26 mouse cellular contexts compared by ENCODE assay signal in the genomic region with DNA sequence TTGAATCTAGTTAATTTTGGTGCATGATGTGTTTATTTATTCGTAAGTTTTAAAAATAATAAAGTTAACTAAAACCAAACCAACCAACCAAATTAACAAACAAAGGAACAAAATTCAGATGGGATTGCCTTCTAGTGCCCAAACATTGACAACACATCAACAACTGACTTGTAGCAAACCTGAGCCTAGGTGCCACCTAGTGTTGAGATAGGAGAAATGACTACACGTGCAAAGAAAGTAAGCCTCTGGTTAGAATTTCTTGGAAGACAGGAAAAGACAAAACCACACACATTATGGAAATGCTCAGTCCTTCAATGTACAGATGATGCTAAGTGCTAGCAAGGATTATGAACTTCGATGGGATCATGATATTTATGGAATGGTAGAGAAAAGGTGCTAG. TPM values are rescaled to one million over a fixed set of nuclear protein-coding genes. Genes with fewer than 3 reads are reported as not detected.
DNase-seq lines count a peak whose midpoint lies in the region; ATAC-seq and TF ChIP-seq lines count a peak whose summit lies in the region.
"Had no signal": no experiment of that assay in that cellular context is flagged by ENCODE, and none has a peak within 500 bp of the region (broad histone marks: within the 10 kb centered on the region; RNA-seq: fewer than 3 reads in every experiment).

No protein-coding gene starts in this region.

- H3K36me3 ChIP-seq in heart, adult 2 months (ENCODE audit: control insufficient read depth, insufficient read depth, low read length): no peaks in the 10 kb centered on the region
- H3K36me3 ChIP-seq in lung, embryonic 14.5 days (ENCODE audit: insufficient read depth): no peaks in the 10 kb centered on the region
- H3K36me3 ChIP-seq: embryonic facial prominence, embryonic 15.5 days; forebrain, embryonic 10.5 days; heart, embryonic 10.5 days; hindbrain, embryonic 15.5 days; midbrain, embryonic 15.5 days had no signal

- no peak overlapping the region for H3K27ac ChIP-seq in heart, adult 2 months
- no peak overlapping the region for H3K27ac ChIP-seq in lung, embryonic 14.5 days (ENCODE audit: low read depth)
- H3K27ac ChIP-seq: embryonic facial prominence, embryonic 15.5 days; forebrain, embryonic 10.5 days; heart, embryonic 10.5 days; hindbrain, embryonic 15.5 days; midbrain, embryonic 15.5 days had no signal

- H3K9me3 ChIP-seq in lung, embryonic 14.5 days (ENCODE audit: low read depth, low read length): no peaks in the 10 kb centered on the region
- H3K9me3 ChIP-seq: embryonic facial prominence, embryonic 15.5 days; forebrain, embryonic 10.5 days; heart, embryonic 10.5 days; hindbrain, embryonic 15.5 days; midbrain, embryonic 15.5 days had no signal

- no peaks in the 10 kb centered on the region for H3K27me3 ChIP-seq in heart, adult 2 months (ENCODE audit: control insufficient read depth, insufficient read depth, low read length)
- H3K27me3 ChIP-seq in lung, embryonic 14.5 days (ENCODE audit: insufficient read depth, low read length): no peaks in the 10 kb centered on the region
- H3K27me3 ChIP-seq in Patski: peaks cover 10% of the 10 kb centered on the region
- H3K27me3 ChIP-seq: embryonic facial prominence, embryonic 15.5 days; hindbrain, embryonic 15.5 days; midbrain, embryonic 15.5 days had no signal

- peak; percentile 27 for TF ChIP-seq CTCF in heart, adult 2 months (IDR thresholded peaks at IDR 0.05)
- peak; percentile 48 for TF ChIP-seq CTCF in lung, embryonic 14.5 days (IDR thresholded peaks at IDR 0.05; ENCODE audit: low read depth)
- peak; percentile 24 for TF ChIP-seq CTCF in Patski (IDR thresholded peaks at IDR 0.05)

- intact Hi-C loops in heart, adult 2 months (cut with DNase I): no loop called here

- H3K4me2 ChIP-seq in lung, embryonic 14.5 days: no peak overlapping the region
- H3K4me2 ChIP-seq: embryonic facial prominence, embryonic 15.5 days; hindbrain, embryonic 15.5 days; midbrain, embryonic 15.5 days had no signal

- H3K4me1 ChIP-seq in heart, adult 2 months (ENCODE audit: control insufficient read depth, insufficient read depth, low read length): no peaks in the 10 kb centered on the region
- no peaks in the 10 kb centered on the region for H3K4me1 ChIP-seq in lung, embryonic 14.5 days (ENCODE audit: insufficient read depth)
- H3K4me1 ChIP-seq: embryonic facial prominence, embryonic 15.5 days; forebrain, embryonic 10.5 days; heart, embryonic 10.5 days; hindbrain, embryonic 15.5 days; midbrain, embryonic 15.5 days had no signal

- H3K9ac ChIP-seq in heart, adult 2 months (ENCODE audit: low read depth, low read length): no peak overlapping the region
- H3K9ac ChIP-seq in lung, embryonic 14.5 days: no peak overlapping the region
- H3K9ac ChIP-seq: embryonic facial prominence, embryonic 15.5 days; hindbrain, embryonic 15.5 days; midbrain, embryonic 15.5 days had no signal

- in situ Hi-C loops in Patski (cut with MboI; ENCODE audit: low pct_unique_long_range_greater_than_20kb): no loop called here

- TF ChIP-seq EP300 in heart, adult 2 months (IDR thresholded peaks at IDR 0.05; ENCODE audit: insufficient read depth, low read depth, low read length): no peak

- TF ChIP-seq POLR2A in heart, adult 2 months (IDR thresholded peaks at IDR 0.05; ENCODE audit: insufficient read depth, low read depth, low read length): no peak

- H3K4me3 ChIP-seq in heart, adult 2 months: no peak overlapping the region
- H3K4me3 ChIP-seq in lung, embryonic 14.5 days (ENCODE audit: low read depth, low read length): no peak overlapping the region
- H3K4me3 ChIP-seq: embryonic facial prominence, embryonic 15.5 days; forebrain, embryonic 10.5 days; heart, embryonic 10.5 days; hindbrain, embryonic 15.5 days; midbrain, embryonic 15.5 days had no signal

- 33% methylated on average over 3 of the region's 3 CpGs for WGBS in heart, adult 2 months
- WGBS in lung, embryonic 14.5 days: 28% methylated on average over 3 of the region's 3 CpGs

- POLR2A ChIA-PET in Patski (lab: Charles Lee): no interaction called here

- DNase-seq in heart, adult 2 months: no peak
- DNase-seq in heart, adult 11 months: no peak
- peak; percentile 2 for DNase-seq in lung, embryonic 14.5 days
- DNase-seq in lung, postnatal 25 days (ENCODE audit: low spot score): no peak
- no peak for DNase-seq in Patski (ENCODE audit: low read depth, low spot score)
- peak; percentile 1 for DNase-seq in mesoderm, embryonic 11.5 days (ENCODE audit: low read depth, low spot score)
- DNase-seq in urinary bladder, postnatal 25 days (ENCODE audit: low spot score): no peak
- no peak for DNase-seq in cerebellum, adult 18-20 months
- DNase-seq: cerebellum, adult 11 months; gastrocnemius, postnatal 25 days; kidney, adult 8-10 months; layer of hippocampus, postnatal 36 days; liver; lung, adult 2 months; right cerebral cortex, adult 18-20 months had no signal

- CTCF ChIA-PET in Patski (lab: Charles Lee): no interaction called here

- H3K79me2 ChIP-seq in heart, adult 2 months (replicated peaks; ENCODE audit: control insufficient read depth, insufficient read depth, low read length): no peaks in the 10 kb centered on the region

- no peak for ATAC-seq in lung, embryonic 14.5 days (ENCODE audit: insufficient read depth)
- ATAC-seq in Patski: no peak
- ATAC-seq: midbrain, embryonic 15.5 days had no signal

RNA-seq across cellular contexts. Expression of gene Gm5127, which starts 46.6 kb away (rescaled TPM):
- not detected for total RNA-seq in heart, adult 2 months (2021)
- not detected in 2 replicates for polyA plus RNA-seq in heart, adult 2 months (2012; rRNA removed)
- polyA plus RNA-seq in lung, embryonic 14.5 days (2014; fragmentation: Nextera tagmentation; extraction: Ambion mirVana): 0.09 TPM in 1 of 2 replicates, not detected in the other
- not detected for polyA plus RNA-seq in Patski (2021)
- total RNA-seq: common myeloid progenitor, adult 5-6 weeks; gastrocnemius, postnatal 25 days; heart, postnatal 25 days had no signal
- polyA plus RNA-seq: C2C12; small intestine, adult 2 months had no signal

RNA-seq across cellular contexts. Expression of gene Fndc3c1, which starts 51.2 kb away (rescaled TPM):
- total RNA-seq in heart, adult 2 months (2021): not detected
- not detected in 2 replicates for polyA plus RNA-seq in heart, adult 2 months (2012; rRNA removed)
- 9.9 and 10.7 TPM in 2 replicates for polyA plus RNA-seq in lung, embryonic 14.5 days (2014; fragmentation: Nextera tagmentation; extraction: Ambion mirVana)
- polyA plus RNA-seq in Patski (2021): not detected
- total RNA-seq: common myeloid progenitor, adult 5-6 weeks; layer of hippocampus, postnatal 36 days; left cerebral cortex, postnatal 36 days; neutrophil, adult 5-6 weeks had no signal
- polyA plus RNA-seq: C2C12; lung, adult 2 months; small intestine, adult 2 months had no signal

Comparison
In these comparisons a context has a peak if more than half of its experiments do, and no peak if none do; other contexts are left out.
1. DNase-seq: peak in lung, embryonic 14.5 days (single experiment) and mesoderm, embryonic 11.5 days (single experiment); none in heart, adult 2 months (0 of 2), heart, adult 11 months (single experiment), lung, postnatal 25 days (single experiment), Patski (single experiment), urinary bladder, postnatal 25 days (single experiment) and cerebellum, adult 18-20 months (0 of 2).
2. RNA of gene Fndc3c1, which starts 51.2 kb away (polyA plus RNA-seq): 9.9 to 10.7 TPM in lung, embryonic 14.5 days; not detected in heart, adult 2 months and not detected in Patski (single experiment); every median in the first group is over 10 times any median in the second.
3. Peak in every context shown above with its lines, with median percentiles within 50 percentile points of each other: CTCF ChIP-seq.